Mouse (Mus musculus): ENCODE data around the gene Galr2. TPM values are rescaled to one million over a fixed set of nuclear protein-coding genes. Genes with fewer than 3 reads are reported as not detected.
"Not testable (repeated sequence)": the region's sequence is repeated elsewhere in the genome, so short reads cannot be mapped to it uniquely, and the experiment has no call there.

Gene Galr2
- polyA plus RNA-seq, 1 experiment from 2014 or later: 0.25 TPM

DNA sequence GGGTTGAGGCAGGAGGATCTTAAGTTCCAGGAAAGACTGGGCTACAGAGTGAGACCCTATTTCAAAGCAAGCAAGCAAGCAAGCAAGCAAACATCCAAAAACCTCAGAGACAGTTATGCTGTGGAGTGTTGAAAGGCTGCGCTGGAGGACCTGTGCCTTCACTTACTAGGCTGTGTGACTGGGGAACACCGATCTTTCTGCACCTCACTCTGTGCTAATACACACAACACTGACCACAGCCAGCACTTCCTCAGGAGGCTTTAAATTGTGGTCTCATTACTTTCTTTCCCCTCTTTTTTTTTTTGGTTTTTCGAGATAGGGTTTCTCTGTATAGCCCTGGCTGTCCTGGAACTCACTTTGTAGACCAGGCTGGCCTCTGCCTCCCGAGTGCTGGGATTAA lies 14.9 kb upstream of the Galr2 start:
- H3K4me2 ChIP-seq (ENCODE audit: low read depth, low read length): no peak overlapping the region
- H3K9ac ChIP-seq (ENCODE audit: low read length): no peak overlapping the region
- no peak for ATAC-seq (ENCODE audit: low read depth)
- H3K9me3 ChIP-seq (ENCODE audit: control insufficient read depth, low read length): no peaks in the 10 kb centered on the region
- peaks cover 66% of the 10 kb centered on the region for H3K36me3 ChIP-seq (ENCODE audit: control insufficient read depth, insufficient read depth, low read length)
- WGBS: 78% methylated on average over 4 of the region's 4 CpGs
- H3K27ac ChIP-seq (ENCODE audit: low read length): no peak overlapping the region
- H3K4me1 ChIP-seq (replicated peaks; ENCODE audit: control insufficient read depth, insufficient read depth, low read length): no peaks in the 10 kb centered on the region
- H3K27me3 ChIP-seq (ENCODE audit: control insufficient read depth, insufficient read depth, low read depth, low read length): no peaks in the 10 kb centered on the region
- no peak overlapping the region for H3K4me3 ChIP-seq (ENCODE audit: low read length)

DNA sequence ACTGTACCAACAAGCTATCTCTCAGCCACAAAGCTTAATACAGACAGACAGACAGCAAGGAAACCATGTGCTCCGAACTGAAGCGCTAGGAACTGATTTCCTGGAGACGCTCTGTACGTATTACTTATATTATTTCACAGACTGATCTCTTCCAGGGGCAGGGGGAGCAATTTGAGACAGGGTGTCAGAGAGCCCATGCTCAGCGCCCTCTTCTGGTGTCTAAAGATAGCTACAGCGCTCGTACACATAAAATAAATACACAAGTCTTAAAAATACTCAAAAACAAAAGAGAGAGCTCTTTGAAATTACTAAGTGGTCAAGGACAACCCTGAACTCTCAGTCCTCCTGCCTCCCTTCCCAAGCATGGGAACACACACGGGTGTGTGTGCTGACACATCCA lies 13.1 kb upstream of the Galr2 start:
- H3K9me3 ChIP-seq (ENCODE audit: control insufficient read depth, low read length): no peaks in the 10 kb centered on the region
- H3K27ac ChIP-seq (ENCODE audit: low read length): no peak overlapping the region
- H3K4me3 ChIP-seq (ENCODE audit: low read length): no peak overlapping the region
- H3K4me1 ChIP-seq (replicated peaks; ENCODE audit: control insufficient read depth, insufficient read depth, low read length): peaks cover 4% of the 10 kb centered on the region
- WGBS: 80% methylated on average over 8 of the region's 8 CpGs
- ATAC-seq (ENCODE audit: low read depth): no peak
- H3K36me3 ChIP-seq (ENCODE audit: control insufficient read depth, insufficient read depth, low read length): peaks cover 57% of the 10 kb centered on the region
- H3K4me2 ChIP-seq (ENCODE audit: low read depth, low read length): no peak overlapping the region
- H3K27me3 ChIP-seq (ENCODE audit: control insufficient read depth, insufficient read depth, low read depth, low read length): no peaks in the 10 kb centered on the region
- H3K9ac ChIP-seq (ENCODE audit: low read length): no peak overlapping the region

DNA sequence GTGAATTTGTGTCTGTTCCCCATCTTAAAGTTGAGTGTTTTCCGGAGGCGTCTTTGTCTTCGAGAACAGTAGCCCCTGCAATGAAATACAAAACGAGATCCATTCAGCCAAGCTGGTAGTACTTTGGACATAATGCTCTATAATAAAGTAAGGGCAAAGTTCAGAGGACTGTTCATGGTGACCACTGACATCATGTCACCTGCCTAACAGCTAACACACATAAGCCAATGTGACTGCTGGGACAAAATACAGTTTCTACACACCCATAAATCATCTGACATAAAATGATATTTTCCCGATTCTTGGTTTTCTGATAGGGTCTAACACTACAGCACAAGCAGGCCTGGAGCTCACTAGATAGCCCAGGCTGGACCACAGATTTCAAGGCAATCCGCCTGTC lies 12.4 kb upstream of the Galr2 start:
- Histone ChIP-seq H3K27ac (ENCODE audit: low read length) (no peak overlapping the region), H3K9ac (ENCODE audit: low read length) (no peak overlapping the region), H3K9me3 (ENCODE audit: control insufficient read depth, low read length) (no peaks in the 10 kb centered on the region), H3K36me3 (ENCODE audit: control insufficient read depth, insufficient read depth, low read length) (peaks cover 51% of the 10 kb centered on the region), H3K4me1 (replicated peaks; ENCODE audit: control insufficient read depth, insufficient read depth, low read length) (peaks cover 9% of the 10 kb centered on the region), H3K27me3 (ENCODE audit: control insufficient read depth, insufficient read depth, low read depth, low read length) (no peaks in the 10 kb centered on the region), H3K4me3 (ENCODE audit: low read length) (no peak overlapping the region), H3K4me2 (ENCODE audit: low read depth, low read length) (no peak overlapping the region)
- WGBS: 94% methylated on average over 6 of the region's 6 CpGs
- no peak for ATAC-seq (ENCODE audit: low read depth)

DNA sequence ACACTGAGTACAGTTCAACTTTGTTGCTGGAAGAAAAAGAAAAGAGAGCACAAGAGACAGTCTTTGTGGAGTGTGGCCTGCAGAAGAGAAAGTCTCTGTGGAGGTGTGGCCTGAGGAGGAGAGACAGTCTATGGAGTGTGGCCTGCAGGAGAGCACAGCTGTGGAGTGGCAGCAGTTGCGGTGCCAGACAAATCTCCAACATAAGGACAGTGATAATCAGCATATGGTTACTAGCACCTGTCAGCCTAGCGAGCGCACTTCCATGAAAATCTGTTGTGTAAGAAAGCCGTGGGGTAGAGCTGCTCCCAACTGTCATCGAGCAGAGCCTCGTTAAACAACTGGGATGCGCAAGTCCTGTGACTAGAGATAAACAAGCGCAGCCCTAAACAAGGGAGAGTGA lies 11.2 kb upstream of the Galr2 start:
- Histone ChIP-seq H3K36me3 (ENCODE audit: control insufficient read depth, insufficient read depth, low read length) (peaks cover 42% of the 10 kb centered on the region), H3K27me3 (ENCODE audit: control insufficient read depth, insufficient read depth, low read depth, low read length) (no peaks in the 10 kb centered on the region), H3K27ac (ENCODE audit: low read length) (no peak overlapping the region), H3K4me1 (replicated peaks; ENCODE audit: control insufficient read depth, insufficient read depth, low read length) (peaks cover 10% of the 10 kb centered on the region), H3K9ac (ENCODE audit: low read length) (no peak overlapping the region), H3K9me3 (ENCODE audit: control insufficient read depth, low read length) (no peaks in the 10 kb centered on the region), H3K4me2 (ENCODE audit: low read depth, low read length) (no peak overlapping the region), H3K4me3 (ENCODE audit: low read length) (no peak overlapping the region)
- ATAC-seq (ENCODE audit: low read depth): no peak
- 90% methylated on average over 8 of the region's 8 CpGs for WGBS

DNA sequence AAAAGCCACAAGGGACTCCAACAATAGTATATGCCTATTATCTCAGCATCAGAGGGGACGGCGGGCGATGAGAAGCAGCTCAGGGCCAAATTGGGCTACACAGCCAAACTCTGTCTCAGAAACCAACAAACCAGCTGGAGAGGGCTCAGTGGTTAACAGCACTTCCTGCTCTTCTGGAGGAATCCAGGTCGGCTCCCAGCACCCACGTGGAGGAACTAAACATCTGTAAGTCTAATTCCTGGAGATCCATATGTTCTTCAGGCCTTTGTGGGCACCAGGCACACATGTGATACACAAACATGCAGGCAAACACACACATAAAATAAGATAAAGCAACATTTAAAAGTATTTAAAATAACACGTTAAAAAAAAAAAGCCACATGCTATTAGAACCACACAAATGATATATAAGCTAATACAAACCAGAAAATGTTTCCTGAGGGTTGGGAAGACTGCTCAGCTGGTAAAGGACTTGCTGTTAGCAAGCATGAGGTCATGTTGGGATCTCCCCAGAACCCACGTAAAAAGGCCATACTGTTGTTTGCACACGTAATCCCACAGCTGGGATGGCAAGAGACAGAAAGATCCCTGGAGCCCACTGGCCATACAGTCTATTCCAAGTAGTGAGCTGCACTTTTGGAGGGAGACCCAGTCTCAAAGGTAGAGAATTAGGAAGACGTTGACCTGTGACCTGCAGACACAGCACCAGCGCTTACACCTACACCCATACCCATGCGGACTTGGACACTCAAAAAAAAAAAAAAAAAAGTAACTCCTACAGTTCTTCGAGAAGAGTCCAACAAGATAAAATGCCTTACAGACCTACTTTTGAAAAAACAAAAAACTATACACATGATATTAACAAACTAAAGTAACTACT lies 7.9 kb upstream of the Galr2 start:
- Histone ChIP-seq H3K36me3 (ENCODE audit: control insufficient read depth, insufficient read depth, low read length) (peaks cover 18% of the 10 kb centered on the region), H3K27me3 (ENCODE audit: control insufficient read depth, insufficient read depth, low read depth, low read length) (no peaks in the 10 kb centered on the region), H3K4me3 (ENCODE audit: low read length) (peak overlapping the region; percentile 94), H3K9me3 (ENCODE audit: control insufficient read depth, low read length) (no peaks in the 10 kb centered on the region), H3K4me1 (replicated peaks; ENCODE audit: control insufficient read depth, insufficient read depth, low read length) (peaks cover 13% of the 10 kb centered on the region), H3K9ac (ENCODE audit: low read length) (peak overlapping the region; percentile 95), H3K27ac (ENCODE audit: low read length) (no peak overlapping the region), H3K4me2 (ENCODE audit: low read depth, low read length) (peak overlapping the region; percentile 84)
- 40% methylated on average over 12 of the region's 12 CpGs for WGBS
- ATAC-seq (ENCODE audit: low read depth): no peak

DNA sequence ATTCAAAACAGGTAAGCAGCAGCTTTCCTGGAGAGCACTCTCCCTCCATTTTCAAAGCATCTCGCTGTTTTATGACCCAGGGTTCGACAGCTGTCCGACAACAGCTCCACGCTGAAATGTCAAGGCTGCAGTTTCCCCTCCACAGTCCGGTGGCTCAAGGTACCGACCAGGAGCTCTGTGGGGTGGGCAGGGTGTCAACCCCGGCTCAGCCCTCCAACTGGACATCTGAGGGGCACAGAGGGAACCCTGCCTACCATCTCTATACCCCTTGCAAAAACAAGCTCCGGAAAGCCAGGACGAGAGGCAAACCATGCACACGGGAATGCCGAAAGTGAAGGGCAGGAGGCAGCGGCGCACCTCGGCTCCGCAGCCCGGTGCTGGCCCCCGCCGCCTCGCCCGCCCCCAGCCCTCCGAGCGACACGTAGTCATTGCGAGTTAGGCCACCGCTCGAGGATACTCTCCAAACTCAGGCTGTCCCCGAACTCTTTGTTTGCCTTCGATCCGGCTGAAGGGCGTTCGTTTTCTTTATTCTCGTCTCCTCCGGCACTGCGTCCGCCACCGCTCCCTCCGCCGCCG lies 7.2 kb upstream of the Galr2 start:
- ATAC-seq (ENCODE audit: low read depth): peak; percentile 55
- Histone ChIP-seq H3K9me3 (ENCODE audit: control insufficient read depth, low read length) (no peaks in the 10 kb centered on the region), H3K9ac (ENCODE audit: low read length) (peak overlapping the region; percentile 95), H3K27ac (ENCODE audit: low read length) (peak overlapping the region; percentile 61; the same call in 1 of the 2 replicates), H3K4me3 (ENCODE audit: low read length) (peak overlapping the region; percentile 94), H3K4me1 (replicated peaks; ENCODE audit: control insufficient read depth, insufficient read depth, low read length) (peaks cover 13% of the 10 kb centered on the region), H3K27me3 (ENCODE audit: control insufficient read depth, insufficient read depth, low read depth, low read length) (no peaks in the 10 kb centered on the region), H3K36me3 (ENCODE audit: control insufficient read depth, insufficient read depth, low read length) (peaks cover 15% of the 10 kb centered on the region), H3K4me2 (ENCODE audit: low read depth, low read length) (peak overlapping the region; percentile 84)
- under 1% methylated on average over 39 of the region's 39 CpGs for WGBS

DNA sequence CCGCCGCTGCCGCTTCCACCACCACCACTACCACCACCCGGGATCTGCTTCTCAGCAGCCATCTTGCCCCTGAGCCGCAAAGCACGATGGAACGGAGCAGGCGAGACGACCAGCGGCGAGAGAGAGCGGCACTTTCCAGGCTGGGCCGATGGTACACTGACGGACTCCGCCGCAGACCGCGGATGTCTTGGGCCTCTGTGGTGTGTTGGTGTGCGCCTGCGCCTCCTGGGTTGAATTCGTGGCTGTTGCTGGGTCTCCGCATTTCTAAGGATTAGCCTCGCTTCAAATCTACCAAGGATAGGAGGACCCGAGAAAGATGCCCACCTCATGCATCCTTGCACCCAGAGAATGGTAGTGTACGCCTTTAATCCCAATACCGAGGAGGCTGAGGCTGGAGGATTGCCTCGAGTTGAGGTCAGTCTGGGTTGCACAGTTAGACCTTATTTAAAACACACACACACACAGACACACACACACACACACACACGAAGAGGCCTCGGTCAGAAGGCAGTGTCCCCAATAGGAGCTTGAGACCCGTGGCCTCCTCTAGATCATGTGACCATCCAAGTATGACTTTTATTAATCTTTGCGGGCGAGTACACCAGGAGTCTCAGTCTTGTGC lies 6.6 kb upstream of the Galr2 start, which contains the start of gene Srp68:
Srp68 (minus strand) TSS at position 173 of the 622 bp plus-strand sequence.
- Histone ChIP-seq H3K36me3 (ENCODE audit: control insufficient read depth, insufficient read depth, low read length) (peaks cover 12% of the 10 kb centered on the region), H3K27ac (ENCODE audit: low read length) (peak within 1 kb of the TSS; percentile 90), H3K4me3 (ENCODE audit: low read length) (peak within 1 kb of the TSS; percentile 94), H3K27me3 (ENCODE audit: control insufficient read depth, insufficient read depth, low read depth, low read length) (no peaks in the 10 kb centered on the region), H3K4me2 (ENCODE audit: low read depth, low read length) (peak within 1 kb of the TSS; percentile 84), H3K4me1 (replicated peaks; ENCODE audit: control insufficient read depth, insufficient read depth, low read length) (peaks cover 13% of the 10 kb centered on the region), H3K9ac (ENCODE audit: low read length) (peak within 1 kb of the TSS; percentile 95), H3K9me3 (ENCODE audit: control insufficient read depth, low read length) (no peaks in the 10 kb centered on the region)
- peak; percentile 99 for ATAC-seq (ENCODE audit: low read depth)
- 2% methylated on average over 32 of the region's 32 CpGs for WGBS

DNA sequence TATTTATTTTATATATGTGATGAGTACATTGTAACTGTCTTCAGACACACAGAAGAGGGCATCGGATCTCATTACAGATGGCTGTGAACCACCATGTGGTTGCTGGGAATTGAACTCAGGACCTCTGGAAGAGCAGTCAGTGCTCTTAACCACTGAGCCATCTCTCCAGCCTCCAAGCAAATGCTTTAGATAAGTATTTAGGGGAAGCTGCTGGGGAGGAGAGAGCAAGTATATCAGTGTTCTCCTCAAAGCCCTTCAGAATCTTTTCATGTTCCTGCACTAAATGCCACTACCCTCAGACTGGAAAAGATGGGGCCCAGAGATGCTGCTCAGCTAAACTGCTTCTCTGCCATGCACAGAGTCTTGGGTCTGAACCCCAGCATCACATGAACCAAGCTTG lies 3.6 kb upstream of the Galr2 start:
- ATAC-seq (ENCODE audit: low read depth); H3K27ac ChIP-seq (ENCODE audit: low read length); H3K4me3 ChIP-seq (ENCODE audit: low read length); H3K4me2 ChIP-seq (ENCODE audit: low read depth, low read length); H3K36me3 ChIP-seq (ENCODE audit: control insufficient read depth, insufficient read depth, low read length); H3K9ac ChIP-seq (ENCODE audit: low read length); H3K9me3 ChIP-seq (ENCODE audit: control insufficient read depth, low read length): not testable (repeated sequence)
- Histone ChIP-seq H3K27me3 (ENCODE audit: control insufficient read depth, insufficient read depth, low read depth, low read length) (peaks cover 25% of the 10 kb centered on the region), H3K4me1 (replicated peaks; ENCODE audit: control insufficient read depth, insufficient read depth, low read length) (peaks cover 21% of the 10 kb centered on the region)
- WGBS: 82% methylated on average over 1 of the region's 1 CpGs

DNA sequence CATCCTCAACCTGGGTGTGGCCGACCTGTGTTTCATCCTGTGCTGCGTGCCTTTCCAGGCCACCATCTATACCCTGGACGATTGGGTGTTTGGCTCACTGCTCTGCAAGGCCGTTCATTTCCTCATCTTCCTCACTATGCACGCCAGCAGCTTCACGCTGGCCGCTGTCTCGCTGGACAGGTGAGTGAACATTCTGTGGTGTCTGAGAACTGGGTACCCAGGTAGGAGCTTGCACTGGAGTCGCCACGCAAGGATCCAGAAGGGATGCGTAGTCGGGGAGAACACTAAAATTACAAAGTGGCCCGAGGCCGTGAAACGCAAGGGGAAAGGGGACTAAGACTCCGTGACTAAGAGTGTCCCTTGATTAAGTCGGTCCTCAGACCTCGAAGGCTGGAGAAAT lies 932 bp downstream of the Galr2 start:
- H3K27me3 ChIP-seq (ENCODE audit: control insufficient read depth, insufficient read depth, low read depth, low read length): peaks cover 56% of the 10 kb centered on the region
- no peaks in the 10 kb centered on the region for H3K9me3 ChIP-seq (ENCODE audit: control insufficient read depth, low read length)
- 3% methylated on average over 18 of the region's 18 CpGs for WGBS
- no peak overlapping the region for H3K27ac ChIP-seq (ENCODE audit: low read length)
- H3K36me3 ChIP-seq (ENCODE audit: control insufficient read depth, insufficient read depth, low read length): no peaks in the 10 kb centered on the region
- ATAC-seq (ENCODE audit: low read depth): no peak
- H3K4me1 ChIP-seq (replicated peaks; ENCODE audit: control insufficient read depth, insufficient read depth, low read length): peaks cover 9% of the 10 kb centered on the region
- H3K4me3 ChIP-seq (ENCODE audit: low read length): peak overlapping the region; percentile 42
- H3K9ac ChIP-seq (ENCODE audit: low read length): peak overlapping the region; percentile 42; the same call in 1 of the 2 replicates
- peak overlapping the region; percentile 57 for H3K4me2 ChIP-seq (ENCODE audit: low read depth, low read length)
